Comparison of ENCODE assay signal across 8 mouse cellular contexts in genomic region chr11:101562391-101562790, GRCm38 (mm10). TPM values are rescaled to one million over a fixed set of nuclear protein-coding genes. Genes with fewer than 3 reads are reported as not detected.
DNase-seq lines count a peak whose midpoint lies in the region; ATAC-seq lines count a peak whose summit lies in the region.
"Had no signal": no experiment of that assay in that cellular context is flagged by ENCODE, and none has a peak within 500 bp of the region (broad histone marks: within the 10 kb centered on the region; RNA-seq: fewer than 3 reads in every experiment).

No protein-coding gene starts in this region.

- peak; percentile 61 for DNase-seq in liver
- no peak for DNase-seq in liver, embryonic 11.5 days (ENCODE audit: low spot score)
- DNase-seq in MEL-GATA-1-ER (ENCODE audit: extremely low read depth, low read depth), result peak; percentile 73
- DNase-seq in c-Kit-positive CD71-positive TER-119-negative erythroid progenitor cells, embryonic 14.5 days (ENCODE audit: low read depth), result peak; percentile 66
- DNase-seq in heart, postnatal 4 days, result peak; percentile 46
- DNase-seq in right cerebral cortex, postnatal 36 days (ENCODE audit: low spot score in 2 of 2), result peak; percentile 11 to 21

- H3K27ac ChIP-seq in liver, embryonic 11.5 days (ENCODE audit: low read depth, low read length), result no peak overlapping the region
- H3K27ac ChIP-seq in liver, embryonic 15.5 days (replicated peaks), result no peak overlapping the region
- H3K27ac ChIP-seq: heart, embryonic 15.5 days had no signal

- H3K9ac ChIP-seq in liver, embryonic 11.5 days (ENCODE audit: low read depth, low read length), result no peak overlapping the region
- no peak overlapping the region for H3K9ac ChIP-seq in liver, embryonic 15.5 days
- H3K9ac ChIP-seq: heart, embryonic 15.5 days had no signal

- H3K9me3 ChIP-seq in liver, embryonic 11.5 days (ENCODE audit: control insufficient read depth, low read length), result no peaks in the 10 kb centered on the region
- no peaks in the 10 kb centered on the region for H3K9me3 ChIP-seq in liver, embryonic 15.5 days (replicated peaks)
- H3K9me3 ChIP-seq: heart, embryonic 15.5 days had no signal

- no peak overlapping the region for H3K4me3 ChIP-seq in liver, embryonic 11.5 days (ENCODE audit: low read depth, low read length)
- H3K4me3 ChIP-seq in liver, embryonic 15.5 days (replicated peaks), result no peak overlapping the region
- H3K4me3 ChIP-seq: heart, embryonic 15.5 days had no signal

- no peaks in the 10 kb centered on the region for H3K4me1 ChIP-seq in liver, embryonic 11.5 days (replicated peaks; ENCODE audit: control insufficient read depth, insufficient read depth, low read length)
- peaks cover 11% of the 10 kb centered on the region for H3K4me1 ChIP-seq in liver, embryonic 15.5 days (replicated peaks)
- H3K4me1 ChIP-seq: heart, embryonic 15.5 days had no signal

- ATAC-seq in liver, embryonic 11.5 days (replicated peaks; ENCODE audit: low FRiP score), result no peak
- ATAC-seq in liver, embryonic 15.5 days (ENCODE audit: insufficient read depth), result peak; percentile 30; the same call in 1 of the 2 replicates

- peaks cover 23% of the 10 kb centered on the region for H3K36me3 ChIP-seq in liver, embryonic 11.5 days (ENCODE audit: control insufficient read depth, insufficient read depth, low read length)
- peaks cover 94% of the 10 kb centered on the region for H3K36me3 ChIP-seq in liver, embryonic 15.5 days (replicated peaks)

- H3K4me2 ChIP-seq in liver, embryonic 11.5 days, result no peak overlapping the region
- no peak overlapping the region for H3K4me2 ChIP-seq in liver, embryonic 15.5 days
- H3K4me2 ChIP-seq: heart, embryonic 15.5 days had no signal

- no peaks in the 10 kb centered on the region for H3K27me3 ChIP-seq in liver, embryonic 11.5 days (replicated peaks; ENCODE audit: control insufficient read depth, insufficient read depth, low read length)
- no peaks in the 10 kb centered on the region for H3K27me3 ChIP-seq in liver, embryonic 15.5 days
- H3K27me3 ChIP-seq: heart, embryonic 15.5 days had no signal

- 29% methylated on average over 5 of the region's 5 CpGs for WGBS in liver, embryonic 11.5 days
- 16% methylated on average over 5 of the region's 5 CpGs for WGBS in liver, embryonic 15.5 days (ENCODE audit: insufficient replicate concordance)

RNA-seq across cellular contexts. Expression of gene Nbr1, which starts 10.4 kb away (rescaled TPM):
- 52.7 and 55.7 TPM in 2 replicates for polyA plus RNA-seq in liver, embryonic 11.5 days (2014; fragmentation: Nextera tagmentation; extraction: Ambion mirVana)
- 100 to 1,000 TPM; 116 to 120 TPM for total RNA-seq in heart, postnatal 4 days (2021)
- polyA plus RNA-seq in liver, embryonic 15.5 days (2015; fragmentation: Nextera tagmentation; extraction: Ambion mirVana), result 39.5 and 49.8 TPM in 2 replicates

RNA-seq across cellular contexts. Expression of gene Brca1, which starts 10.6 kb away (rescaled TPM):
- polyA plus RNA-seq in liver, embryonic 11.5 days (2014; fragmentation: Nextera tagmentation; extraction: Ambion mirVana), result 19.6 and 22.1 TPM in 2 replicates
- 10 to 100 TPM; 10.6 to 10.9 TPM for total RNA-seq in heart, postnatal 4 days (2021)
- 11.5 and 12.5 TPM in 2 replicates for polyA plus RNA-seq in liver, embryonic 15.5 days (2015; fragmentation: Nextera tagmentation; extraction: Ambion mirVana)

RNA-seq across cellular contexts. Expression of gene Tmem106a, which starts 19.7 kb away (rescaled TPM):
- 6.2 and 6.8 TPM in 2 replicates for polyA plus RNA-seq in liver, embryonic 11.5 days (2014; fragmentation: Nextera tagmentation; extraction: Ambion mirVana)
- 1 to 10 TPM; 7.9 TPM for total RNA-seq in heart, postnatal 4 days (2021)
- polyA plus RNA-seq in liver, embryonic 15.5 days (2015; fragmentation: Nextera tagmentation; extraction: Ambion mirVana), result 7.7 and 7.8 TPM in 2 replicates

RNA-seq across cellular contexts. Expression of gene Gm11634, which starts 36.7 kb away (rescaled TPM):
- not detected in 2 replicates for polyA plus RNA-seq in liver, embryonic 11.5 days (2014; fragmentation: Nextera tagmentation; extraction: Ambion mirVana)
- total RNA-seq in heart, postnatal 4 days (2021), result not detected
- polyA plus RNA-seq in liver, embryonic 15.5 days (2015; fragmentation: Nextera tagmentation; extraction: Ambion mirVana), result 0.16 TPM in 1 of 2 replicates, not detected in the other
- polyA plus RNA-seq: heart, embryonic 15.5 days had no signal
